Mouse (Mus musculus) Patski (cell line): Measurements from ENCODE around the gene Rap1b. TPM values are rescaled to one million over a fixed set of nuclear protein-coding genes. Genes with fewer than 3 reads are reported as not detected.

ENCODE experiments used
- ATAC-seq: fragments of 100-300 bp; one replicate; pipeline ENCODE4 v1.8.0; 2021
- CTCF ChIA-PET: fragments of 350-600 bp; sonication (Branson Sonifier 250); formaldehyde crosslinking; loops from one replicate; lab custom pipeline; 2022; ENCODE audit warnings: inconsistent platforms; lab: Charles Lee
- POLR2A ChIA-PET: fragments of 350-600 bp; sonication (Branson Sonifier 250); formaldehyde crosslinking; loops from one replicate; lab custom pipeline; 2022; ENCODE audit warnings: antibody characterized with exemption, inconsistent platforms; lab: Charles Lee
- DNase-seq: peaks from one replicate; pipeline ENCODE4 v3.0.0-alpha.2; 2011; ENCODE audit warnings: low read depth, low spot score
- H3K27me3 ChIP-seq: fragments of 371-371 bp; one replicate; pipeline ENCODE4 v1.5.1; 2021
- CTCF ChIP-seq: fragments of 100-300 bp; IDR thresholded peaks from one replicate; pipeline ENCODE4 v1.5.1; 2021
- in situ Hi-C: fragments of 300-500 bp; cut with MboI; formaldehyde crosslinking; loops from 3 replicates; pipeline ENCODE4 v1.11.1; 2018; ENCODE audit warnings: low pct_unique_long_range_greater_than_20kb, mixed read lengths
- polyA plus RNA-seq: library from polyadenylated mRNA; unstranded; gene quantifications from one replicate; pipeline ENCODE4 v1.2.3, GENCODE M21; 2021

Gene Rap1b
- polyA plus RNA-seq, 1 experiment from 2014 or later: 95.5 TPM

DNA sequence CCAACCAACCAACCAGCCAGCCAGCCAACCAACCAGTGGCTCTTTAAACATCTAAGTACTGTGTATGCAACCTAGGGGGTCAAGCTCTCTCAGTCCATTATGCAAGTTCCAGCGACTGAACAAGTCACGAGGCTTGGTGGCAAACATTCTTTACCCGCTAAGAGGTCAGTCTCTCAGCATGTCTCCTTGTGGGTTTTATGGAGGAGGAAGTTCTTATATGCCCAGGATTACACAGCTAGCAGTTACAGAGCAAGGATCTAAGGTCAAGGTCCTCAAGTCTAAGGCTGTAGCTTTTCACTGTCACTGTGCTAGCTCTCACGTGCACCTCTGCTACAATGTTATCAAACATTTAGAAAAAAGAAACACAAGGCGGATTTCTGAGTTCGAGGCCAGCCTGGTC lies 81.2 kb downstream of the Rap1b start:
- TF ChIP-seq CTCF: no peak
- ChIA-PET POLR2A (no interaction called here), CTCF (no interaction called here)
- no peaks in the 10 kb centered on the region for H3K27me3 ChIP-seq
- in situ Hi-C loops: no loop called here
- ATAC-seq: no peak
- no peak for DNase-seq

Other genes with a start within 250 kb of the Rap1b start
- 1.4 TPM for gene Cpm, start 216.5 kb downstream of the Rap1b start, polyA plus RNA-seq
- gene Mdm2, start 135.3 kb downstream of the Rap1b start, polyA plus RNA-seq: 64.0 TPM
- 19.4 TPM for gene Slc35e3, start 99.7 kb downstream of the Rap1b start, polyA plus RNA-seq
- gene Nup107, start 53.3 kb downstream of the Rap1b start, polyA plus RNA-seq: 22.6 TPM